Mouse (Mus musculus) CH12.LX (cell line): Measurements from ENCODE around the gene Cttnbp2nl.
A peak's percentile ranks its signal among the peaks of the same experiment; 100 is the strongest.

Experiments used
- CTCF ChIP-seq, 2 experiments: IDR thresholded peaks in 1 of 2; conservative IDR thresholded peaks in 1 of 2; 2 replicates each; pipeline ENCODE4 v1.5.1; 2011 to 2012; ENCODE audit warnings: low read depth in 2 of 2, low read length in 2 of 2, improper control_type of control experiment in 1 of 2, inconsistent platforms in 1 of 2, mild to moderate bottlenecking in 1 of 2, moderate library complexity in 1 of 2
- EP300 ChIP-seq: IDR thresholded peaks from 2 replicates; pipeline ENCODE4 v1.6.1; 2011; ENCODE audit warnings: low read length, improper control_type of control experiment
- GABPA ChIP-seq: IDR thresholded peaks from 2 replicates; pipeline ENCODE4 v1.6.1; 2012; ENCODE audit warnings: low read depth, low read length, improper control_type of control experiment, inconsistent platforms; ENCODE audit not compliant: insufficient replicate concordance
- HCFC1 ChIP-seq: IDR thresholded peaks from 2 replicates; pipeline ENCODE4 v1.6.1; 2012; ENCODE audit warnings: low read depth, mild to moderate bottlenecking, inconsistent platforms, low read length, improper control_type of control experiment
- JUND ChIP-seq: conservative IDR thresholded peaks from 2 replicates; pipeline ENCODE4 v1.6.1; 2011; ENCODE audit warnings: low read depth, low read length, improper control_type of control experiment
- MAFK ChIP-seq: IDR thresholded peaks from 2 replicates; pipeline ENCODE4 v1.6.1; 2011; ENCODE audit warnings: low read length, improper control_type of control experiment; ENCODE audit not compliant: insufficient replicate concordance
- MAX ChIP-seq: IDR thresholded peaks from 2 replicates; pipeline ENCODE4 v1.6.1; 2011; ENCODE audit warnings: low read length, improper control_type of control experiment
- MAZ ChIP-seq: IDR thresholded peaks from 2 replicates; pipeline ENCODE4 v1.6.1; 2012; ENCODE audit warnings: low read depth, mild to moderate bottlenecking, inconsistent platforms, low read length, improper control_type of control experiment, moderate library complexity
- NELFE ChIP-seq: IDR thresholded peaks from 2 replicates; pipeline ENCODE4 v1.6.1; 2011; ENCODE audit warnings: low read depth, low read length, improper control_type of control experiment
- POLR2A ChIP-seq: IDR thresholded peaks from 2 replicates; pipeline ENCODE4 v1.6.1; 2011; ENCODE audit warnings: low read depth, mild to moderate bottlenecking, improper control_type of control experiment, low read length
- POLR2AphosphoS2 ChIP-seq: IDR thresholded peaks from 2 replicates; pipeline ENCODE4 v1.6.1; 2011; ENCODE audit warnings: low read depth, low read length, improper control_type of control experiment
- SMC3 ChIP-seq: IDR thresholded peaks from 2 replicates; pipeline ENCODE4 v1.6.1; 2011; ENCODE audit warnings: low read depth, low read length, improper control_type of control experiment
- USF1 ChIP-seq: IDR thresholded peaks from 2 replicates; pipeline ENCODE4 v1.6.1; 2014; ENCODE audit warnings: low read depth, mild to moderate bottlenecking, inconsistent platforms, low read length, improper control_type of control experiment
- ZMIZ1 ChIP-seq: IDR thresholded peaks from 2 replicates; pipeline ENCODE4 v1.6.1; 2012; ENCODE audit warnings: low read depth, mild to moderate bottlenecking, inconsistent platforms, low read length, improper control_type of control experiment

DNA sequence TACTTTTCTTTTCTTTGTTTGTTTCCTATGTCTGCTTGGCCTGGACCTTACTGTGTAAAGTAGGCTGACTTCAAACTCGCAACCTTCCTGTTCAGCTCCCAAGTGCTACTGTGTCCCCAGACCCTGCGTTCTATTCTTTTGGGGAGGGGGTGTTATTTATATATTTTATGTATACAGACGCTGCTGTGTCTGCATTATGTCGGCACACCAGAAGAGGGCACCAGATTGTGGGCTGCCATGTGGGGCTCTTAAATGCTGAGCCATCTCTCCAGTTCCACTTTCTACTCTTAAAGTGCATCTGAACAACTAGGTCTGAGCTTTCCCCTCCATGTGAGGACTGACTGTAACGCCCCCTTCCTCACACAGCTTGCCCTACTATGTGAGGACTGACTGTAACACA lies 9.2 kb downstream of the Cttnbp2nl start:
- TF ChIP-seq CTCF (conservative IDR thresholded peaks at IDR 0.05 in 1 of 2, IDR thresholded peaks at IDR 0.05 in 1 of 2; ENCODE audit: low read depth in 2 of 2, low read length in 2 of 2) (peak in 1 of 2 experiments; percentile 19; a peak in 1 of 4 replicates), SMC3 (no peak), EP300 (no peak), HCFC1 (no peak), POLR2A (no peak), POLR2AphosphoS2 (no peak), ZMIZ1 (no peak), USF1 (no peak), MAX (no peak), MAZ (no peak), MAFK (no peak), JUND (no peak), NELFE (no peak), GABPA (no peak)
